Mouse (Mus musculus) heart, postnatal 25 days (tissue): ENCODE data around the gene Efemp2. TPM values are rescaled to one million over a fixed set of nuclear protein-coding genes. Genes with fewer than 3 reads are reported as not detected.
A peak's percentile ranks its signal among the peaks of the same experiment; 100 is the strongest.

Experiments used
- DNase-seq: peaks from one replicate; pipeline ENCODE4 v3.0.0; 2022; ENCODE audit warnings: low spot score
- intact Hi-C: fragments of 180-260 bp; cut with DNase I; formaldehyde crosslinking; loops from one replicate; pipeline ENCODE4 v1.15.1; 2025
- total RNA-seq, 2 experiments: library from RNA; stranded (reverse); gene quantifications; 2 replicates each; pipeline ENCODE4 v1.2.3; 2021

The Efemp2 gene
- total RNA-seq, 2 experiments from 2014 or later, result 9.9 to 10.3 TPM

GRCm38 (mm10) chr19:5529325-5530137 is 55.8 kb downstream of the Efemp2 start:
- intact Hi-C loops, result loop anchor here (1.0 kb wide), 1 partner anchor 38 kb away; no protein-coding TSS in a partner anchor
- peak; percentile 90 for DNase-seq

- DNase-seq, result no peak
- intact Hi-C loops, result no loop called here
These were observed 56.4 kb downstream of the Efemp2 start for GRCm38 (mm10) chr19:5530138-5530524.

Other genes with a start within 250 kb of the Efemp2 start
- gene Pacs1, start 200.8 kb upstream of the Efemp2 start, total RNA-seq, result 10 to 100 TPM; 21.1 TPM
- 100 to 1,000 TPM; 110 to 115 TPM for gene Sf3b2, start 178.5 kb upstream of the Efemp2 start, total RNA-seq
- gene Gal3st3, start 175.6 kb upstream of the Efemp2 start, total RNA-seq, result 10 to 100 TPM; 24.5 to 25.7 TPM
- gene Catsper1, start 138.2 kb upstream of the Efemp2 start, total RNA-seq, result not detected
- gene Cst6, start 124.4 kb upstream of the Efemp2 start, total RNA-seq, result 1 to 10 TPM; 7.4 to 9.6 TPM
- 10 to 100 TPM; 17.6 to 19.4 TPM for gene Eif1ad, start 107.2 kb upstream of the Efemp2 start, total RNA-seq
- 100 to 1,000 TPM; 122 to 132 TPM for gene Banf1, start 106.8 kb upstream of the Efemp2 start, total RNA-seq
- 10 to 100 TPM; 45.3 to 58.7 TPM for gene Sart1, start 85.3 kb upstream of the Efemp2 start, total RNA-seq
- gene Tsga10ip, start 71.4 kb upstream of the Efemp2 start, total RNA-seq, result under 1 TPM; 0.28 to 0.88 TPM
- 100 to 1,000 TPM; 289 to 292 TPM for gene Drap1, start 49.0 kb upstream of the Efemp2 start, total RNA-seq
- 10 to 100 TPM; 34.9 to 36.2 TPM for gene AI837181, start 48.8 kb upstream of the Efemp2 start, total RNA-seq
- gene Fosl1, start 26.4 kb upstream of the Efemp2 start, total RNA-seq, result not detected
- 10 to 100 TPM in 1 of 2 experiments, 1 to 10 TPM in 1; 7.8 to 11.9 TPM for gene Ccdc85b, start 16.1 kb upstream of the Efemp2 start, total RNA-seq
- 10 to 100 TPM; 45.5 to 51.0 TPM for gene Fibp, start 13.3 kb upstream of the Efemp2 start, total RNA-seq
- under 1 TPM in 1 of 2 experiments, not detected in 1; 0.45 TPM for gene Ctsw, start 5.4 kb upstream of the Efemp2 start, total RNA-seq
- gene Mus81, start 14.4 kb downstream of the Efemp2 start, total RNA-seq, result 10 to 100 TPM; 21.0 to 21.5 TPM
- 100 to 1,000 TPM; 209 to 212 TPM for gene Cfl1, start 16.5 kb downstream of the Efemp2 start, total RNA-seq
- gene 1700020D05Rik, start 29.8 kb downstream of the Efemp2 start, total RNA-seq, result 1 to 10 TPM in 1 of 2 experiments, under 1 TPM in 1; 0.78 to 1.0 TPM
- 1 to 10 TPM; 6.2 to 8.1 TPM for gene Snx32, start 36.6 kb downstream of the Efemp2 start, total RNA-seq
- not detected for gene Ovol1, start 86.7 kb downstream of the Efemp2 start, total RNA-seq
- 1 to 10 TPM; 3.0 to 3.2 TPM for gene Ap5b1, start 94.1 kb downstream of the Efemp2 start, total RNA-seq
- gene Rnaseh2c, start 127.9 kb downstream of the Efemp2 start, total RNA-seq, result 10 to 100 TPM; 43.7 to 49.7 TPM
- gene Kat5, start 136.3 kb downstream of the Efemp2 start, total RNA-seq, result 10 to 100 TPM; 24.8 to 26.5 TPM
- gene Rela, start 163.5 kb downstream of the Efemp2 start, total RNA-seq, result 10 to 100 TPM; 22.7 to 29.9 TPM
- gene Sipa1, start 189.8 kb downstream of the Efemp2 start, total RNA-seq, result 10 to 100 TPM; 23.3 to 31.3 TPM
- 10 to 100 TPM; 24.0 to 30.4 TPM for gene Map3k11, start 214.8 kb downstream of the Efemp2 start, total RNA-seq
- gene Pcnx3, start 215.0 kb downstream of the Efemp2 start, total RNA-seq, result 10 to 100 TPM; 17.8 to 18.0 TPM
- not detected for gene Kcnk7, start 230.4 kb downstream of the Efemp2 start, total RNA-seq